8 mouse cellular contexts compared by ENCODE assay signal in the genomic region with DNA sequence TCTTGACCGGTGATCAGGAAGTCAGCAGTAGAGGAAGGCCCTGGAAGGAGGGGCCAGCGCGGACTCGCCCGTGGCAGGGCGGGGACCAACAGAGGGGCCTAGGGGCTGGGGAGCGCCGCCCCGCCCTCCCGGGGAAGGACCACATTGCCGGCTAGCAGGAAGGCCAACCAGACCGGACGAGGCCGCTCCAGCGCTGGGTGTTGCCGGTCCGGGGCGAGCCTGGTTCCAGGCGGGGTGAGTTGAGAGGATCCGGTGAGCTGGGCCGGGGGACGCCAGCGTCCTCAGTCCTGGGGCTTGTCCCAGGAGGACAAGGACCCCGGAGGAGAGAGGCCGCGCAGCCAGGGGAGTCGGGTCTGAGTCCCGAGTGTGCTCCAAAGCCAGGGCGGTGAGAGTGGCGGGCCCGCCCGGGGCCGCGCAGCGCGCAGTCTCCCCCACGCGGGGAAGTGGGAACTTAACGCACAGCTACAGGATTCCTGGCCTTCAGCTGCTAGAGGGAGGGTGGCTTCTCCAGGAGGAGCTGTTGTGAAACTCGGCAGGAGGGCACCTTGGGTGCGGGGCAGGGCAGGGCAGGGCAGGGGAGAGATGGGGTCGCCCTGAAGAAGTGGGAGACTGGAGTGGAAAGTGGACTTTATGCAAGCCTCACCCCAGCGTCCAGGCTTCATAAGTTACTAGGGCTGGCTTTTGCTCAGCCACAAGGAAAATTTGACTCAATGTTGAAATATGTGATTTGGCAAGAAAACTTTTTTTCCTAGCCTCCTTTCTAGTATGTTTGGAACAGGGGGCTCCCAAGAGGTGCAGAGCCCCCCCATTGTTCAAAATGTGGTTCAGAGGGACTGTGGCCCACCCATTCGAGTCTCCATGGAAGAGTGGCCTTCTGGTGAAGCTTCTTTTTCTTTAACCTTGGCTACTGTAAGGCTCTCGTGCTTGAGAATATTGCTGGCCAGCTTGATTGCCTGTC. TPM values are rescaled to one million over a fixed set of nuclear protein-coding genes. Genes with fewer than 3 reads are reported as not detected.
DNase-seq lines count a peak whose midpoint lies in the region; ATAC-seq and TF ChIP-seq lines count a peak whose summit lies in the region.

No protein-coding gene starts in this region.

- peak; percentile 97 for ATAC-seq in intestine, embryonic 15.5 days
- ATAC-seq in limb, embryonic 13.5 days (ENCODE audit: low FRiP score, low read depth), result peak; percentile 96
- ATAC-seq in midbrain, embryonic 14.5 days (ENCODE audit: low FRiP score, low TSS enrichment), result peak; percentile 89

- H3K27ac ChIP-seq in intestine, embryonic 15.5 days, result peak overlapping the region; percentile 94
- peak overlapping the region; percentile 95 for H3K27ac ChIP-seq in limb, embryonic 13.5 days
- H3K27ac ChIP-seq in midbrain, embryonic 14.5 days (replicated peaks; ENCODE audit: low read depth, low read length), result peak overlapping the region; percentile 49
- H3K27ac ChIP-seq in small intestine, adult 2 months (ENCODE audit: insufficient read depth, low read depth, low read length), result peak overlapping the region; percentile 97

- H3K4me3 ChIP-seq in intestine, embryonic 15.5 days (replicated peaks), result peak overlapping the region; percentile 70
- H3K4me3 ChIP-seq in limb, embryonic 13.5 days, result peak overlapping the region; percentile 71
- H3K4me3 ChIP-seq in midbrain, embryonic 14.5 days (replicated peaks; ENCODE audit: low read depth, low read length), result peak overlapping the region; percentile 50
- H3K4me3 ChIP-seq in small intestine, adult 2 months (ENCODE audit: low read depth, low read length), result peak overlapping the region; percentile 76

- TF ChIP-seq POLR2A in small intestine, adult 2 months (IDR thresholded peaks at IDR 0.05; ENCODE audit: low read depth, low read length), result peak; percentile 96

- WGBS in intestine, embryonic 15.5 days, result 1% methylated on average over 44 of the region's 45 CpGs
- WGBS in limb, embryonic 13.5 days, result 1% methylated on average over 40 of the region's 45 CpGs
- WGBS in midbrain, embryonic 14.5 days, result 2% methylated on average over 45 of the region's 45 CpGs
- WGBS in small intestine, adult 2 months, result 1% methylated on average over 45 of the region's 45 CpGs

- peak; percentile 30; the same call in 1 of the 2 replicates for TF ChIP-seq CTCF in small intestine, adult 2 months (IDR thresholded peaks at IDR 0.05; ENCODE audit: extremely low read depth, insufficient read length, insufficient replicate concordance, low read depth, low read length)

- no peaks in the 10 kb centered on the region for H3K27me3 ChIP-seq in intestine, embryonic 15.5 days (replicated peaks)
- no peaks in the 10 kb centered on the region for H3K27me3 ChIP-seq in limb, embryonic 13.5 days
- H3K27me3 ChIP-seq in midbrain, embryonic 14.5 days (ENCODE audit: control insufficient read depth, insufficient read depth, low read length), result no peaks in the 10 kb centered on the region
- no peaks in the 10 kb centered on the region for H3K27me3 ChIP-seq in small intestine, adult 2 months (ENCODE audit: control insufficient read depth, insufficient read depth, low read length)

- peak; percentile 44 to 60 for DNase-seq in left cerebral cortex, adult 18-20 months (ENCODE audit: low spot score in 2 of 2)
- no peak for DNase-seq in left cerebral cortex, adult 11 months (ENCODE audit: low spot score)
- peak; percentile 89 for DNase-seq in embryo, embryonic 9.5 days (ENCODE audit: extremely low spot score)
- DNase-seq in gastrocnemius, postnatal 4 days (ENCODE audit: low spot score in 2 of 2), result peak; percentile 88 to 92
- peak; percentile 74 for DNase-seq in midbrain, embryonic 14.5 days

- H3K4me2 ChIP-seq in intestine, embryonic 15.5 days (replicated peaks), result peak overlapping the region; percentile 82
- peak overlapping the region; percentile 76 for H3K4me2 ChIP-seq in limb, embryonic 13.5 days (replicated peaks)
- H3K4me2 ChIP-seq in midbrain, embryonic 14.5 days (ENCODE audit: low read length), result peak overlapping the region; percentile 91

- 0 out of 2 replicates have a peak, but pooled peaks cover 4% of the 10 kb centered on the region for H3K36me3 ChIP-seq in intestine, embryonic 15.5 days
- peaks cover 34% of the 10 kb centered on the region for H3K36me3 ChIP-seq in limb, embryonic 13.5 days
- 0 out of 2 replicates have a peak, but pooled peaks cover 11% of the 10 kb centered on the region for H3K36me3 ChIP-seq in midbrain, embryonic 14.5 days (ENCODE audit: control insufficient read depth, insufficient read depth, low read length)
- H3K36me3 ChIP-seq in small intestine, adult 2 months (ENCODE audit: control insufficient read depth, insufficient read depth, low read length), result peaks cover 24% of the 10 kb centered on the region

- H3K4me1 ChIP-seq in intestine, embryonic 15.5 days (replicated peaks), result peaks cover 36% of the 10 kb centered on the region
- H3K4me1 ChIP-seq in limb, embryonic 13.5 days, result peaks cover 45% of the 10 kb centered on the region
- H3K4me1 ChIP-seq in midbrain, embryonic 14.5 days (ENCODE audit: control insufficient read depth, insufficient read depth, low read length), result peaks cover 15% of the 10 kb centered on the region
- H3K4me1 ChIP-seq in small intestine, adult 2 months (ENCODE audit: control insufficient read depth, insufficient read depth, insufficient read length, low read length), result peaks cover 35% of the 10 kb centered on the region

- no peaks in the 10 kb centered on the region for H3K9me3 ChIP-seq in intestine, embryonic 15.5 days
- H3K9me3 ChIP-seq in limb, embryonic 13.5 days, result no peaks in the 10 kb centered on the region
- no peaks in the 10 kb centered on the region for H3K9me3 ChIP-seq in midbrain, embryonic 14.5 days (ENCODE audit: control insufficient read depth, low read length)

- H3K9ac ChIP-seq in intestine, embryonic 15.5 days, result peak overlapping the region; percentile 86
- peak overlapping the region; percentile 91 for H3K9ac ChIP-seq in limb, embryonic 13.5 days
- H3K9ac ChIP-seq in midbrain, embryonic 14.5 days (replicated peaks; ENCODE audit: low read length), result peak overlapping the region; percentile 61

RNA-seq across cellular contexts. Expression of gene Mgat1, which starts 6.7 kb away (rescaled TPM):
- total RNA-seq in left cerebral cortex, adult 18-20 months (2021), result 10 to 100 TPM; 67.9 to 77.0 TPM
- 10 to 100 TPM; 61.3 to 67.4 TPM for total RNA-seq in gastrocnemius, postnatal 4 days (2021)
- polyA plus RNA-seq in intestine, embryonic 15.5 days (2015; fragmentation: Nextera tagmentation; extraction: Ambion mirVana), result 53.5 and 61.2 TPM in 2 replicates
- 56.3 and 60.7 TPM in 2 replicates for polyA plus RNA-seq in limb, embryonic 13.5 days (2015; fragmentation: Nextera tagmentation; extraction: Ambion mirVana)
- 27.0 and 27.9 TPM in 2 replicates for polyA plus RNA-seq in midbrain, embryonic 14.5 days (2014; fragmentation: Nextera tagmentation; extraction: Ambion mirVana)
- polyA plus RNA-seq in small intestine, adult 2 months (2012; rRNA removed), result 97.4 and 231 TPM in 2 replicates

RNA-seq across cellular contexts. Expression of gene Olfr1393, which starts 27.4 kb away (rescaled TPM):
- total RNA-seq in left cerebral cortex, adult 18-20 months (2021), result under 1 TPM; 0.23 to 0.37 TPM
- under 1 TPM; 0.16 to 0.22 TPM for total RNA-seq in gastrocnemius, postnatal 4 days (2021)
- polyA plus RNA-seq in intestine, embryonic 15.5 days (2015; fragmentation: Nextera tagmentation; extraction: Ambion mirVana), result not detected in 2 replicates
- not detected in 2 replicates for polyA plus RNA-seq in limb, embryonic 13.5 days (2015; fragmentation: Nextera tagmentation; extraction: Ambion mirVana)
- 0.22 TPM in 1 of 2 replicates, not detected in the other for polyA plus RNA-seq in midbrain, embryonic 14.5 days (2014; fragmentation: Nextera tagmentation; extraction: Ambion mirVana)
- 0.10 and 0.42 TPM in 2 replicates for polyA plus RNA-seq in small intestine, adult 2 months (2012; rRNA removed)

RNA-seq across cellular contexts. Expression of gene Olfr1392, which starts 34.4 kb away (rescaled TPM):
- total RNA-seq in left cerebral cortex, adult 18-20 months (2021), result not detected
- not detected for total RNA-seq in gastrocnemius, postnatal 4 days (2021)
- polyA plus RNA-seq in intestine, embryonic 15.5 days (2015; fragmentation: Nextera tagmentation; extraction: Ambion mirVana), result not detected in 2 replicates
- polyA plus RNA-seq in limb, embryonic 13.5 days (2015; fragmentation: Nextera tagmentation; extraction: Ambion mirVana), result 0.06 TPM in 1 of 2 replicates, not detected in the other
- polyA plus RNA-seq in midbrain, embryonic 14.5 days (2014; fragmentation: Nextera tagmentation; extraction: Ambion mirVana), result 0.07 TPM in 1 of 2 replicates, not detected in the other
- 0.11 and 0.13 TPM in 2 replicates for polyA plus RNA-seq in small intestine, adult 2 months (2012; rRNA removed)

RNA-seq across cellular contexts. Expression of gene Zfp62, which starts 47.6 kb away (rescaled TPM):
- 10 to 100 TPM; 68.9 to 78.9 TPM for total RNA-seq in left cerebral cortex, adult 18-20 months (2021)
- 10 to 100 TPM; 30.4 to 39.9 TPM for total RNA-seq in gastrocnemius, postnatal 4 days (2021)
- 24.4 and 28.6 TPM in 2 replicates for polyA plus RNA-seq in intestine, embryonic 15.5 days (2015; fragmentation: Nextera tagmentation; extraction: Ambion mirVana)
- polyA plus RNA-seq in limb, embryonic 13.5 days (2015; fragmentation: Nextera tagmentation; extraction: Ambion mirVana), result 44.5 and 48.8 TPM in 2 replicates
- 37.3 and 61.7 TPM in 2 replicates for polyA plus RNA-seq in midbrain, embryonic 14.5 days (2014; fragmentation: Nextera tagmentation; extraction: Ambion mirVana)
- 0.38 and 0.42 TPM in 2 replicates for polyA plus RNA-seq in small intestine, adult 2 months (2012; rRNA removed)

RNA-seq across cellular contexts. Expression of gene Olfr10, which starts 53.8 kb away (rescaled TPM):
- total RNA-seq in left cerebral cortex, adult 18-20 months (2021), result not detected
- not detected for total RNA-seq in gastrocnemius, postnatal 4 days (2021)
- not detected in 2 replicates for polyA plus RNA-seq in intestine, embryonic 15.5 days (2015; fragmentation: Nextera tagmentation; extraction: Ambion mirVana)
- not detected in 2 replicates for polyA plus RNA-seq in limb, embryonic 13.5 days (2015; fragmentation: Nextera tagmentation; extraction: Ambion mirVana)
- not detected in 2 replicates for polyA plus RNA-seq in midbrain, embryonic 14.5 days (2014; fragmentation: Nextera tagmentation; extraction: Ambion mirVana)
- polyA plus RNA-seq in small intestine, adult 2 months (2012; rRNA removed), result not detected in 2 replicates
